Mouse (Mus musculus) cerebellum, adult 2 months (tissue): ENCODE data around the gene Strap. TPM values are rescaled to one million over a fixed set of nuclear protein-coding genes. Genes with fewer than 3 reads are reported as not detected.
"Not testable (repeated sequence)": the region's sequence is repeated elsewhere in the genome, so short reads cannot be mapped to it uniquely, and the experiment has no call there.

Source experiments
- DNase-seq, 2 experiments: peaks; one replicate each; pipeline ENCODE4 v3.0.0; 2021
- H3K27ac ChIP-seq: fragments of 200-500 bp; 2 replicates; pipeline ENCODE4 v1.5.1; 2012; ENCODE audit warnings: low read length, control low read depth, inconsistent platforms; ENCODE audit not compliant: insufficient read depth
- H3K27me3 ChIP-seq: fragments of 200-500 bp; 2 replicates; pipeline ENCODE4 v1.6.1; 2012; ENCODE audit warnings: inconsistent platforms, mild to moderate bottlenecking, low read length, moderate library complexity; ENCODE audit not compliant: control insufficient read depth, insufficient read depth
- H3K4me1 ChIP-seq: fragments of 200-500 bp; 2 replicates; pipeline ENCODE4 v1.6.1; 2011; ENCODE audit warnings: low read length; ENCODE audit not compliant: control insufficient read depth, insufficient read depth
- H3K4me3 ChIP-seq: fragments of 200-500 bp; replicated peaks from 2 replicates; pipeline ENCODE3; 2011; ENCODE audit warnings: mild to moderate bottlenecking, low read depth, low read length, control low read depth; ENCODE audit not compliant: insufficient read depth
- CTCF ChIP-seq: fragments of 200-500 bp; IDR thresholded peaks from 2 replicates; pipeline ENCODE4 v1.5.1; 2011; ENCODE audit warnings: low read depth, mild to moderate bottlenecking, control low read depth, low read length, moderate library complexity, borderline replicate concordance; ENCODE audit not compliant: insufficient read depth
- POLR2A ChIP-seq: fragments of 200-500 bp; IDR thresholded peaks from 2 replicates; pipeline ENCODE4 v1.6.1; 2011; ENCODE audit warnings: low read length, control low read depth, borderline replicate concordance; ENCODE audit not compliant: insufficient read depth
- WGBS: fragments of 180-500 bp; shearing (Covaris S2); methylation state at CpG from one replicate; pipeline ENCODE4 v1.1.7; 2018; 5-methylcytosine and 5-hydroxymethylcytosine counted together
- polyA plus RNA-seq: library from polyadenylated mRNA; depleted of rRNA; stranded (reverse); fragments of >200 nt; gene quantifications from 2 replicates; pipeline ENCODE4 v1.2.3, GENCODE M21; 2012

Strap gene
- polyA plus RNA-seq, 1 experiment, result 80.7 TPM

DNA sequence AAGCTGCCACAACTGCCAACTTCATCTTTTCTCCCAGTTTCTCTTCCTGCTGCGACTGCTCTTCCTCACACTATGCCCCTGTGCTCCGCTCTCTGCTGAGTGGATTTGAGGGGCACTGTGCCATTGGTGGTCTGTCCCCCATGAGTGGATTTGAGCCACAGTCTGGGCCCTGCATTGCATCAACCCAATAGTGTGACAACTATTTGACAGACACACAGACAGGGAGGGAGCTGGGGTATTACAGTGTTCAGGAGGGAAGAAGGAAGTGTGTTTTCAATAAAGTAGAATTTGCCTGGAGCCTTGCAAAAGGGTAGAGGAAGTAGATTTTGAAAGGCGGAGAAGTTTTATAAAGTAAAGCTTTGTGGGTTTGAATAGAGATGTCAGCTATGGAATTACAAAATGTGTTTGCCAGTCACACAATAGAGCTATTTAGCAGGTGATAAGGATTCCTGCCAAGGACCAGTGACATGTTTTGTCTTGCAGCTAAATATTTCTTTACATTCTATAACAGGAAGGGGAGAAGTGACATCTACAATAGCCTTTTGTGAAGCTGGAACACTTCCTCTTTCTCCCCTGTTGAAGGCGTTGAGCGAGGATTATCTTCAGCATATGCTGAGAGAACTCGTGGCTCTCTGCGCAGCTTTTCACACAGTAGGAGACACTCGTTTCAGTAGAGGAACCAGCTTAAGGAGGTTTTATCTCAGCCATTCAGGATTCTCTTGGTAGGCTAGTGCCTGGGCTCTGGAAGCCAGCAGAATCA, 38.3 kb upstream of the Strap start:
- no peak for TF ChIP-seq CTCF
- Histone ChIP-seq H3K27me3 (no peaks in the 10 kb centered on the region), H3K4me1 (no peaks in the 10 kb centered on the region), H3K27ac (no peak overlapping the region), H3K4me3 (no peak overlapping the region)
- DNase-seq, result no peak
- WGBS, result 75% methylated on average over 8 of the region's 8 CpGs

GRCm38 (mm10) chr6:137699434-137699833, 35.4 kb upstream of the Strap start:
- no peak overlapping the region for H3K27ac ChIP-seq
- TF ChIP-seq POLR2A (no peak), CTCF (no peak)
- WGBS, result 86% methylated on average over 7 of the region's 7 CpGs
- H3K4me1 ChIP-seq, result no peaks in the 10 kb centered on the region
- H3K27me3 ChIP-seq, result no peaks in the 10 kb centered on the region
- no peak for DNase-seq
- H3K4me3 ChIP-seq, result no peak overlapping the region

- H3K27me3 ChIP-seq, result no peaks in the 10 kb centered on the region
- WGBS, result 90% methylated on average over 3 of the region's 3 CpGs
- no peak for TF ChIP-seq CTCF
- no peak for TF ChIP-seq POLR2A
- H3K4me3 ChIP-seq, result no peak overlapping the region
- H3K4me1 ChIP-seq, result no peaks in the 10 kb centered on the region
- H3K27ac ChIP-seq, result no peak overlapping the region
- no peak for DNase-seq
Observed at GRCm38 (mm10) chr6:137702186-137702585, 32.7 kb upstream of the Strap start.

GRCm38 (mm10) chr6:137702918-137703317, 32.0 kb upstream of the Strap start:
- no peak for TF ChIP-seq CTCF
- TF ChIP-seq POLR2A, result no peak
- H3K4me3 ChIP-seq, result no peak overlapping the region
- 91% methylated on average over 4 of the region's 4 CpGs for WGBS
- no peak overlapping the region for H3K27ac ChIP-seq
- no peak for DNase-seq
- no peaks in the 10 kb centered on the region for H3K4me1 ChIP-seq
- no peaks in the 10 kb centered on the region for H3K27me3 ChIP-seq

GRCm38 (mm10) chr6:137703431-137703830, 31.4 kb upstream of the Strap start:
- no peak for DNase-seq
- Histone ChIP-seq H3K4me3 (no peak overlapping the region), H3K27ac (no peak overlapping the region), H3K4me1 (no peaks in the 10 kb centered on the region), H3K27me3 (no peaks in the 10 kb centered on the region)
- 88% methylated on average over 7 of the region's 7 CpGs for WGBS
- TF ChIP-seq CTCF (no peak), POLR2A (no peak)

DNA sequence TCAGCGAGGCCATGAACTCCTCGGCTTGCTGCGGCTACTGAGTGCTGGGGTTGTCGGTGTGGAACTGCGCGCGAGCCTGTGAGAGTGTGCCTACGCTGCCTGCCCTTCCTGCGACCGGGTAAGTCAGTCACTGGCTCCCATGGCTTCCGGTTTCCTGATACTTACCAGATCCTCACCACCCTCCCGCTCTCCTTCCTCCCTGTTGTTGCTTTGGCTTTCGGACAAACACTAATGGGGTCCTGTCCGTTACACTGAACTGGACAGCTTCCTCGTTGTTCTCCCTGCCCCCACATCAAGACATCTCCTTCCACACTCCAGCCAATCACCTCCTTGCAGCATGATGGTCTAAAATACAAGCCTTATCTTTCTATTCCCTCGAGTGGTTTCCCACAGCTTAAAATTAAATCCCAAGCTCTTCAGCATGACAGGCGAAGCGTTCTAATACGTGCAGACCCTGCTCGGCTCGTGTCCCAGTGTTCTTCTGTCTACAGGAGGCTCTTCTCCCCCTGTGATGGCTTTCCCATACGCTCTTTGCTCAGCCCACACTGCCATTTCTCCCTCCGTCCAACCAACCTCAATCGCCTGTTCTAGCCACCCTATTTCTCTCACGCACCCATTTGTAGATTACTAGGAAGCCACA, 30.5 kb upstream of the Strap start:
- no peak for DNase-seq
- no peak overlapping the region for H3K4me3 ChIP-seq
- no peaks in the 10 kb centered on the region for H3K27me3 ChIP-seq
- WGBS, result 79% methylated on average over 25 of the region's 25 CpGs
- H3K4me1 ChIP-seq, result no peaks in the 10 kb centered on the region
- no peak overlapping the region for H3K27ac ChIP-seq
- TF ChIP-seq CTCF (no peak), POLR2A (no peak)

DNA sequence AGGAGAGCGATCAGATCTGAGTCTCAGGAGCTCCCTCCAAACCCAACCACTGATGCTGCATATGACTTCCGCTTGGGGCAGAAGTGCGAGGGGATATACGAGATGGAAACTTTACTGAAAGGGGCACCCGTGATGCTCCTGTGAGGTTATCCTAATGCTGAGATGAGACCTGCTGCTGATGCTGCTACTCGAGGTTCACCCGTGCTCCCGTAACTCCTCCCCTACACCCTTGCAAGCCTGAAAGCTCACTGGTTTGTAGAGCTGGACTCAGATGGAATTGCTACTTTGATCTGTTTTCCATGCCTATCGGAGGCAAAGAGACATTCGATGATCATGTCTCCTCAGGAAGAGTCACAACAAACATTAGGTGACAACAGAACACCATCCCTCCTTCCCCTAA, 28.7 kb upstream of the Strap start:
- 94% methylated on average over 10 of the region's 10 CpGs for WGBS
- H3K4me3 ChIP-seq, result no peak overlapping the region
- DNase-seq, result no peak
- TF ChIP-seq CTCF (no peak), POLR2A (no peak)
- no peaks in the 10 kb centered on the region for H3K27me3 ChIP-seq
- H3K27ac ChIP-seq, result no peak overlapping the region
- no peaks in the 10 kb centered on the region for H3K4me1 ChIP-seq

DNA sequence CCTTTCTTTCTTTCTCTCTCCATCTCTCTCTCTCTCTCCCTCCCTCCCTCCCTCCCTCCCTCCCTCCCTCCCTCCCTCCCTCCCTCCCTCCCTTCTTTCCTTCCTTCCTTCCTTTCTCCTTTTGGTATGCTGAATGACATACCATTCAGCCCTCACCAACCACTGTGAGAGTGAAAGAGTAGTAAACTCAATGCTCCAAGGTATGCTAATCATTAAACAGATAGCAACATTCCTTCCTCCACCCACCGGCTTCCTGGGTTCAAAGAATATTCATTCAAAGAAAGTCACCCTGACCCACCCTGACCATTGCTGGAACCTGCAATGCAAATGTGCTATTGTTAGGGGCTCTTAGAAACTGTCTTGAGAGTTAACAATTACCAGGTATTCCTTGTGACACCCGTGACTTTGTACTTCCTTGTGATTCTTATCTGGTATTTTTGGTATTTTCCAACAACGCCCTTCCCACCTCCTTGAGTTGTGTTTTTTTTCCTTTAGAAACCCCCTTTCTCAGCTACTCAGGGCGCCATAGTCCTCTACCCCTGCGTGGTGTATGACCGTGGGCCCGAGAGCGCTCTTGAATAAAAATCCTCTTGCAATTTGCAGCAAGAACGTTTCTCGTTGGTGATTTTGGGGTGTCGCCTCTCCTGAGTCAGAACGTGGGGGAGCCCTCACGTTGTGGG, 26.0 kb upstream of the Strap start:
- not testable (repeated sequence) for DNase-seq, H3K4me3 ChIP-seq, H3K27ac ChIP-seq, H3K27me3 ChIP-seq, H3K4me1 ChIP-seq
- WGBS, result 91% methylated on average over 13 of the region's 13 CpGs
